Mouse (Mus musculus) megakaryocyte, adult 5-6 weeks (primary cell): Measurements from ENCODE around the gene Vsig10. TPM values are rescaled to one million over a fixed set of nuclear protein-coding genes. Genes with fewer than 3 reads are reported as not detected.
A peak's percentile ranks its signal among the peaks of the same experiment; 100 is the strongest.

Experiments
- ATAC-seq: 2 replicates; pipeline ENCODE4 v1.8.0; 2016; ENCODE audit warnings: mild to moderate bottlenecking, inconsistent platforms; ENCODE audit not compliant: poor library complexity, severe bottlenecking
- total RNA-seq, 2 experiments: library from RNA; stranded (forward) in 1 of 2; stranded (reverse) in 1 of 2; fragments of 153-499, 151-499 nt in 1 of 2; fragments of 221-1000, 200-1000 nt in 1 of 2; gene quantifications; 2 replicates each; pipeline versions ENCODE4 v1.2.3 to v1.2.4; 2015 to 2017

Gene Vsig10
- total RNA-seq, 2 experiments from 2014 or later: 2.0 to 3.9 TPM

- ATAC-seq: no peak
Measured at GRCm38 (mm10) chr5:117374372-117375049, 55.6 kb downstream of the Vsig10 start.

GRCm38 (mm10) chr5:117376331-117376761 is 57.5 kb downstream of the Vsig10 start:
- ATAC-seq: no peak

GRCm38 (mm10) chr5:117377731-117378130 is 58.8 kb downstream of the Vsig10 start:
- ATAC-seq: peak; percentile 64

- no peak for ATAC-seq
Measured at GRCm38 (mm10) chr5:117380199-117380598, 61.3 kb downstream of the Vsig10 start.

- ATAC-seq: no peak
Measured at GRCm38 (mm10) chr5:117381785-117382184, 62.9 kb downstream of the Vsig10 start.

GRCm38 (mm10) chr5:117383198-117383597 is 64.3 kb downstream of the Vsig10 start:
- no peak for ATAC-seq

- peak; percentile 66 for ATAC-seq
Measured at GRCm38 (mm10) chr5:117388296-117388751, 69.4 kb downstream of the Vsig10 start.

DNA sequence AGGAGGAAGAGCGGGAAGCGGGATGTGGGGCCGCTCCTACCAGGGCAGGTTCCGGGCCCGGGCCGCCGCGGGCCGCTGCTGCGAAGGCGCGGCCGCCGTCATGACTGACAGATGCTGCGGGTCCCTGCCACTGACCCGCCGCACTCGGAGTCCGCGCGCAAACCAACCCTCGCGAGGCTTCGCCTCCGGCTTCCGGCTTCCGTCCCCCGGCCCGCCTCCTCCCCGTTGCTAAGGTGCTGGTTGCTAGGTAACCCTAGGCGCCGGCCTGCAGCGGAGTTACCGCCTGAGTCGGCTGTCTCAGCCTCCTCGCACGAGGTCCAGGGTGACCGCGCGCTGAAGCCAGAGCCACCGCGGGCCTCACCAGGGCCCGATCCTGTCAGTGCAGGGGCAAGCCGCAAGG is 70.0 kb downstream of the Vsig10 start, which contains the start of gene Rfc5:
TSS of gene Rfc5 (minus strand) at position 171 of the 400 bp plus-strand sequence.
- peak; percentile 98 for ATAC-seq

- ATAC-seq: no peak
Measured at GRCm38 (mm10) chr5:117390895-117391294, 72.0 kb downstream of the Vsig10 start.

GRCm38 (mm10) chr5:117395834-117396233 is 77.0 kb downstream of the Vsig10 start:
- no peak for ATAC-seq

DNA sequence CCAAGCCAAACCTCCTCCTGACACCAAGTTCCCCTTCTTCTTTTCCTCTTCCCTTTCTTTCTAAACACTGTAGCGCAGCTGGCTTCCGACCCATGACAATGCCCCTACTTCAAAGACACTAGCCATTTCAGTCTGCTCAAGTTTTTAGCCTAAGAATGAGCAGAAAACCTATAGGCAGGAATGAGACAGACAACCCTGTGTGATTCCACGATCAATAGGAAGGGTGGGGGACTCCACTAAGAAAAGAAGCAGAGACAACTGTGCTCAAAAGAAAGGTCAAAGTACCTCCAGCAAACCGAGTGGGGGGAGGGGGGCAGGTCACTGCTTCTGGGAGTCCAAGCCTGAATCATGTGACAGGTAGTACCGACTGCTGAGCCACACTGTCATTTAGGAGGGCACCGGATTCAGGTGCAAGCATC is 77.7 kb downstream of the Vsig10 start:
- peak; percentile 77 for ATAC-seq

DNA sequence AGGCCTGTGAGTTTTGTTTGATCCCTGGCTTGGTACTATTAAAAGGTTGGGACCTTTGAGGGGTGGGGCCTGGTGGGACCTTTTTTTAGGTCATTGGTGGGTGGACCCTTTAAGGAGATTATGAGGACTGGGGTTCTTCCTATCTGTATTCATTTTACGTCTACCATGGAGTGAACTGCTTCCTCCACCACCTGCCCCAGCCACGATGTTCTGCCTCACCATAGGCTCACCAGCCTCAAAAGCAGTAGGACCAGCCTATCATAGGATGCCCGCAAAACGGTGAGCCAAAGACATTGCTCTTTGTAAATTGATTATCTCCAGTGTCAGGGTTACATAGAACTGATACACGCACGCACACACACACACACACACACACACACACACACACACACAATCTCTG is 78.5 kb downstream of the Vsig10 start:
- ATAC-seq: no peak

DNA sequence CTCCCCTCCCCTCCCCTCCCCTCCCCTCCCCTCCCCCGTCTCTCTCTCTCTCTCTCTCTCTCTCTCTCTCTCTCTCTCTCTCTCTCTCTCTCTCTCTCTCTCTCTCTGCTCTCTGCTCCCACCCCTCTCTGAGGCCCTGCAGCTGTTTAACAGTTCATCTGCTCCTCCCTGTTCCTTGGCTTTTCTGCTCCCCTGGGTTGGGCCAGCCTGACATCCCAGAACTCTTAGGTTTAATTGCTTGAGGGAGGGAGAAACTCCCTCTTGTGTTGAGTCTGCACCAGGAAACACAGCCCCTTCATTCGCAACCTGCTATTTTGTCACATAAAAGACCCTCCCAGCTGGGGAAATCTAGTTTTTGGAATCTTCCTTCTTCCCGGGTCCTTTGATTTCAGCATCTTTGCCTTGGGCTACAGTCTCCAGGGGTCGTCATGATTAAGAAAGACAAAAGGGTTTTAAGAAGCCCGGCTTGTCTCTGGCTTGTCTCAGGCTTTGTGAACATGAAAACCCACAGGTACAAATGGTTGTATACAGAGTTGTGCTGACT is 79.2 kb downstream of the Vsig10 start:
- no peak for ATAC-seq

- ATAC-seq: no peak
Measured at GRCm38 (mm10) chr5:117399281-117399680, 80.4 kb downstream of the Vsig10 start.

DNA sequence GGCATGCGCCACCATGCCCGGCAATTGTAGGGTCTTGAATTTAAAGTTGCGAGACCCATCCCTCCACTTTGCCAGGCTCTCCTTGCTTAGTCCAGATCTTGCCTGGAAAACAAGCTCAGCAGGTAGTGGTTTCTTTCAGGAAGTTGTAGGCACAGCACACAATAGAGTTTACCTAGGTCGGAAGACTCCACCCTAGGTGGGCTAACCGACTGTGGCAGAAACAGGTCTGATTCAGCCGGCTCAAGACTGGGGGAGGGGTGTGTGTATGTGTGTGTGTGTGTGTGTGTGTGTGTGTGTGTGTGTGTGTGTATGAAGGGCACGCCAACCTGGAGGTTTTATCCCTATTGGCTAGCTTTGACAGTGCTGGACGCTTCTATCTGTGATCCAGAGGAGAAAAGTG is 84.7 kb downstream of the Vsig10 start:
- ATAC-seq: no peak

Other genes starting within 250 kb of the Vsig10 start
- 18.0 and 18.8 TPM in 2 replicates for gene Suds3, start 203.0 kb upstream of the Vsig10 start, total RNA-seq (2015)
- gene Suds3, start 203.0 kb upstream of the Vsig10 start, total RNA-seq (2017): 93.5 and 102 TPM in 2 replicates
- 73.8 and 80.2 TPM in 2 replicates for gene Taok3, start 199.0 kb upstream of the Vsig10 start, total RNA-seq (2015)
- 57.5 and 72.8 TPM in 2 replicates for gene Taok3, start 199.0 kb upstream of the Vsig10 start, total RNA-seq (2017)
- gene Pebp1, start 31.5 kb upstream of the Vsig10 start, total RNA-seq (2015): 63.2 and 65.1 TPM in 2 replicates
- gene Pebp1, start 31.5 kb upstream of the Vsig10 start, total RNA-seq (2017): 29.2 and 32.2 TPM in 2 replicates
- 15.5 and 21.3 TPM in 2 replicates for gene Wsb2, start 38.2 kb downstream of the Vsig10 start, total RNA-seq (2015)
- gene Wsb2, start 38.2 kb downstream of the Vsig10 start, total RNA-seq (2017): 28.3 and 36.1 TPM in 2 replicates
- 29.8 and 50.6 TPM in 2 replicates for gene Rfc5, start 70.0 kb downstream of the Vsig10 start, total RNA-seq (2015)
- 36.5 and 39.0 TPM in 2 replicates for gene Rfc5, start 70.0 kb downstream of the Vsig10 start, total RNA-seq (2017)
- 0.13 TPM in 1 of 2 replicates, not detected in the other for gene Ksr2, start 94.9 kb downstream of the Vsig10 start, total RNA-seq (2015)
- gene Ksr2, start 94.9 kb downstream of the Vsig10 start, total RNA-seq (2017): under 0.01 TPM in 1 of 2 replicates, not detected in the other